Mouse (Mus musculus): Measurements from ENCODE around the gene Cideb. TPM values are rescaled to one million over a fixed set of nuclear protein-coding genes. Genes with fewer than 3 reads are reported as not detected.

Cideb gene
- polyA plus RNA-seq (2012; rRNA removed), result 309 and 797 TPM in 2 replicates

- H3K27ac ChIP-seq (ENCODE audit: insufficient read depth, low read depth, low read length), result peak within 1 kb of the TSS; percentile 100
- H3K27me3 ChIP-seq (ENCODE audit: control insufficient read depth, insufficient read depth, low read length), result 0 out of 2 replicates have a peak, but pooled peaks cover 13% of the 10 kb centered on the region
- no peak for TF ChIP-seq POLR2A (IDR thresholded peaks at IDR 0.05; ENCODE audit: low read depth, low read length)
- peak; percentile 68; the same call in 1 of the 2 replicates for TF ChIP-seq CTCF (IDR thresholded peaks at IDR 0.05; ENCODE audit: extremely low read depth, insufficient read length, insufficient replicate concordance, low read depth, low read length)
- H3K4me3 ChIP-seq (ENCODE audit: low read depth, low read length), result peak within 1 kb of the TSS; percentile 68
- WGBS, result 6% methylated on average over 8 of the region's 8 CpGs
- H3K4me1 ChIP-seq (ENCODE audit: control insufficient read depth, insufficient read depth, insufficient read length, low read length), result peaks cover 6% of the 10 kb centered on the region
- H3K36me3 ChIP-seq (ENCODE audit: control insufficient read depth, insufficient read depth, low read length), result peaks cover 30% of the 10 kb centered on the region
Observed at GRCm38 (mm10) chr14:55758363-55758784, at the start of gene Cideb. Gene Cideb, minus strand, starts transcription at chr14:55758458.

- TF ChIP-seq CTCF (IDR thresholded peaks at IDR 0.05; ENCODE audit: extremely low read depth, insufficient read length, insufficient replicate concordance, low read depth, low read length), result no peak
- TF ChIP-seq POLR2A (IDR thresholded peaks at IDR 0.05; ENCODE audit: low read depth, low read length), result peak; percentile 32; the same call in 1 of the 2 replicates
- Histone ChIP-seq H3K27me3 (ENCODE audit: control insufficient read depth, insufficient read depth, low read length) (no peaks in the 10 kb centered on the region), H3K4me1 (ENCODE audit: control insufficient read depth, insufficient read depth, insufficient read length, low read length) (peaks cover 8% of the 10 kb centered on the region; the same call in 1 of the 2 replicates), H3K27ac (ENCODE audit: insufficient read depth, low read depth, low read length) (peak overlapping the region; percentile 88), H3K36me3 (ENCODE audit: control insufficient read depth, insufficient read depth, low read length) (no peaks in the 10 kb centered on the region), H3K4me3 (ENCODE audit: low read depth, low read length) (no peak overlapping the region)
- 25% methylated on average over 15 of the region's 15 CpGs for WGBS
Observed at GRCm38 (mm10) chr14:55795380-55796163, 37.3 kb upstream of the Cideb start.

- 72% methylated on average over 2 of the region's 2 CpGs for WGBS
Observed at GRCm38 (mm10) chr14:55793946-55794345, 35.7 kb upstream of the Cideb start.

GRCm38 (mm10) chr14:55793461-55793860, 35.2 kb upstream of the Cideb start:
- Histone ChIP-seq H3K4me3 (ENCODE audit: low read depth, low read length) (no peak overlapping the region), H3K4me1 (ENCODE audit: control insufficient read depth, insufficient read depth, insufficient read length, low read length) (peaks cover 8% of the 10 kb centered on the region; the same call in 1 of the 2 replicates), H3K27me3 (ENCODE audit: control insufficient read depth, insufficient read depth, low read length) (no peaks in the 10 kb centered on the region), H3K36me3 (ENCODE audit: control insufficient read depth, insufficient read depth, low read length) (no peaks in the 10 kb centered on the region), H3K27ac (ENCODE audit: insufficient read depth, low read depth, low read length) (0 out of 2 replicates have a peak overlapping the region, but pooled peaks have one; percentile 23)
- no peak for TF ChIP-seq POLR2A (IDR thresholded peaks at IDR 0.05; ENCODE audit: low read depth, low read length)
- TF ChIP-seq CTCF (IDR thresholded peaks at IDR 0.05; ENCODE audit: extremely low read depth, insufficient read length, insufficient replicate concordance, low read depth, low read length), result no peak
- 23% methylated on average over 2 of the region's 2 CpGs for WGBS

More at GRCm38 (mm10) chr14:55793946-55794345, 35.7 kb upstream of the Cideb start:
- peaks cover 8% of the 10 kb centered on the region; the same call in 1 of the 2 replicates for H3K4me1 ChIP-seq (ENCODE audit: control insufficient read depth, insufficient read depth, insufficient read length, low read length)
- no peak overlapping the region for H3K27ac ChIP-seq (ENCODE audit: insufficient read depth, low read depth, low read length)
- TF ChIP-seq POLR2A (IDR thresholded peaks at IDR 0.05; ENCODE audit: low read depth, low read length), result no peak
- TF ChIP-seq CTCF (IDR thresholded peaks at IDR 0.05; ENCODE audit: extremely low read depth, insufficient read length, insufficient replicate concordance, low read depth, low read length), result no peak
- no peak overlapping the region for H3K4me3 ChIP-seq (ENCODE audit: low read depth, low read length)
- no peaks in the 10 kb centered on the region for H3K36me3 ChIP-seq (ENCODE audit: control insufficient read depth, insufficient read depth, low read length)
- H3K27me3 ChIP-seq (ENCODE audit: control insufficient read depth, insufficient read depth, low read length), result no peaks in the 10 kb centered on the region

- WGBS, result 4% methylated on average over 40 of the region's 40 CpGs
Observed at GRCm38 (mm10) chr14:55788256-55789050, 30.2 kb upstream of the Cideb start, which contains the start of gene Ripk3. Gene Ripk3, minus strand, starts transcription at chr14:55788865.

GRCm38 (mm10) chr14:55787731-55788130, 29.5 kb upstream of the Cideb start:
- Histone ChIP-seq H3K4me1 (ENCODE audit: control insufficient read depth, insufficient read depth, insufficient read length, low read length) (peaks cover 6% of the 10 kb centered on the region), H3K27me3 (ENCODE audit: control insufficient read depth, insufficient read depth, low read length) (no peaks in the 10 kb centered on the region), H3K36me3 (ENCODE audit: control insufficient read depth, insufficient read depth, low read length) (peaks cover 11% of the 10 kb centered on the region; the same call in 1 of the 2 replicates), H3K4me3 (ENCODE audit: low read depth, low read length) (peak overlapping the region; percentile 71), H3K27ac (ENCODE audit: insufficient read depth, low read depth, low read length) (no peak overlapping the region)
- no peak for TF ChIP-seq CTCF (IDR thresholded peaks at IDR 0.05; ENCODE audit: extremely low read depth, insufficient read length, insufficient replicate concordance, low read depth, low read length)
- TF ChIP-seq POLR2A (IDR thresholded peaks at IDR 0.05; ENCODE audit: low read depth, low read length), result no peak
- WGBS, result 62% methylated on average over 11 of the region's 11 CpGs

More at GRCm38 (mm10) chr14:55788256-55789050, 30.2 kb upstream of the Cideb start, which contains the start of gene Ripk3:
- Histone ChIP-seq H3K27ac (ENCODE audit: insufficient read depth, low read depth, low read length) (no peak within 1 kb of the TSS), H3K36me3 (ENCODE audit: control insufficient read depth, insufficient read depth, low read length) (peaks cover 11% of the 10 kb centered on the region; the same call in 1 of the 2 replicates), H3K4me3 (ENCODE audit: low read depth, low read length) (peak within 1 kb of the TSS; percentile 71), H3K27me3 (ENCODE audit: control insufficient read depth, insufficient read depth, low read length) (no peaks in the 10 kb centered on the region), H3K4me1 (ENCODE audit: control insufficient read depth, insufficient read depth, insufficient read length, low read length) (peaks cover 9% of the 10 kb centered on the region)
- TF ChIP-seq POLR2A (IDR thresholded peaks at IDR 0.05; ENCODE audit: low read depth, low read length) (peak; percentile 82; the same call in 1 of the 2 replicates), CTCF (IDR thresholded peaks at IDR 0.05; ENCODE audit: extremely low read depth, insufficient read length, insufficient replicate concordance, low read depth, low read length) (no peak)

Measured in small intestine, adult 2 months (tissue).